Mouse (Mus musculus): Measurements from ENCODE around the gene Pygo1. TPM values are rescaled to one million over a fixed set of nuclear protein-coding genes. Genes with fewer than 3 reads are reported as not detected.

Gene Pygo1
- polyA plus RNA-seq, 1 experiment = 2.0 TPM

- 2% methylated on average over 43 of the region's 43 CpGs for WGBS
- peak; percentile 79 for DNase-seq
- TF ChIP-seq CTCF (IDR thresholded peaks at IDR 0.05; ENCODE audit: insufficient read depth, low read length) (no peak), POLR2A (IDR thresholded peaks at IDR 0.05; ENCODE audit: borderline replicate concordance, extremely low read depth, low read depth, low read length) (peak; percentile 56; the same call in 1 of the 2 replicates)
- no peaks in the 10 kb centered on the region for H3K4me1 ChIP-seq (ENCODE audit: control insufficient read depth, insufficient read depth, low read length)
- H3K4me3 ChIP-seq (replicated peaks; ENCODE audit: extremely low read depth, low read depth, low read length) = peak within 1 kb of the TSS; percentile 80
These were observed 33.3 kb downstream of the Pygo1 start, which contains the start of the genes Dyx1c1 and Gm44503 for GRCm38 (mm10) chr9:72958521-72959450. Gene Dyx1c1, plus strand, starts transcription at chr9:72958785. Gene Gm44503, plus strand, starts transcription at chr9:72958852.

GRCm38 (mm10) chr9:72961346-72961745 is 35.9 kb downstream of the Pygo1 start:
- TF ChIP-seq CTCF (IDR thresholded peaks at IDR 0.05; ENCODE audit: insufficient read depth, low read length) (no peak), POLR2A (IDR thresholded peaks at IDR 0.05; ENCODE audit: borderline replicate concordance, extremely low read depth, low read depth, low read length) (no peak)
- DNase-seq = no peak
- WGBS = 60% methylated on average over 8 of the region's 8 CpGs
- no peaks in the 10 kb centered on the region for H3K4me1 ChIP-seq (ENCODE audit: control insufficient read depth, insufficient read depth, low read length)
- no peak overlapping the region for H3K4me3 ChIP-seq (replicated peaks; ENCODE audit: extremely low read depth, low read depth, low read length)

- TF ChIP-seq CTCF (IDR thresholded peaks at IDR 0.05; ENCODE audit: insufficient read depth, low read length) = no peak
- TF ChIP-seq POLR2A (IDR thresholded peaks at IDR 0.05; ENCODE audit: borderline replicate concordance, extremely low read depth, low read depth, low read length) = no peak
- DNase-seq = no peak
- WGBS = 70% methylated on average over 15 of the region's 15 CpGs
- no peak overlapping the region for H3K4me3 ChIP-seq (replicated peaks; ENCODE audit: extremely low read depth, low read depth, low read length)
- H3K4me1 ChIP-seq (ENCODE audit: control insufficient read depth, insufficient read depth, low read length) = no peaks in the 10 kb centered on the region
These were observed 36.5 kb downstream of the Pygo1 start for GRCm38 (mm10) chr9:72961959-72962358.

GRCm38 (mm10) chr9:72968349-72969061 is 43.1 kb downstream of the Pygo1 start:
- H3K4me3 ChIP-seq (replicated peaks; ENCODE audit: extremely low read depth, low read depth, low read length) = peak overlapping the region; percentile 33
- WGBS = 17% methylated on average over 11 of the region's 11 CpGs
- peak; percentile 45 for DNase-seq
- peak; percentile 71 for TF ChIP-seq CTCF (IDR thresholded peaks at IDR 0.05; ENCODE audit: insufficient read depth, low read length)
- TF ChIP-seq POLR2A (IDR thresholded peaks at IDR 0.05; ENCODE audit: borderline replicate concordance, extremely low read depth, low read depth, low read length) = no peak
- H3K4me1 ChIP-seq (ENCODE audit: control insufficient read depth, insufficient read depth, low read length) = peaks cover 2% of the 10 kb centered on the region

GRCm38 (mm10) chr9:72969874-72970273 is 44.4 kb downstream of the Pygo1 start:
- Histone ChIP-seq H3K4me3 (replicated peaks; ENCODE audit: extremely low read depth, low read depth, low read length) (no peak overlapping the region), H3K4me1 (ENCODE audit: control insufficient read depth, insufficient read depth, low read length) (peaks cover 2% of the 10 kb centered on the region)
- TF ChIP-seq CTCF (IDR thresholded peaks at IDR 0.05; ENCODE audit: insufficient read depth, low read length) (no peak), POLR2A (IDR thresholded peaks at IDR 0.05; ENCODE audit: borderline replicate concordance, extremely low read depth, low read depth, low read length) (no peak)
- no peak for DNase-seq
- 48% methylated on average over 7 of the region's 7 CpGs for WGBS

- H3K4me1 ChIP-seq (ENCODE audit: control insufficient read depth, insufficient read depth, low read length) = peaks cover 2% of the 10 kb centered on the region
- 82% methylated on average over 5 of the region's 5 CpGs for WGBS
- no peak for TF ChIP-seq CTCF (IDR thresholded peaks at IDR 0.05; ENCODE audit: insufficient read depth, low read length)
- no peak for TF ChIP-seq POLR2A (IDR thresholded peaks at IDR 0.05; ENCODE audit: borderline replicate concordance, extremely low read depth, low read depth, low read length)
- no peak for DNase-seq
- no peak overlapping the region for H3K4me3 ChIP-seq (replicated peaks; ENCODE audit: extremely low read depth, low read depth, low read length)
These were observed 47.0 kb downstream of the Pygo1 start for GRCm38 (mm10) chr9:72972435-72972834.

GRCm38 (mm10) chr9:72972984-72973383 is 47.5 kb downstream of the Pygo1 start:
- TF ChIP-seq POLR2A (IDR thresholded peaks at IDR 0.05; ENCODE audit: borderline replicate concordance, extremely low read depth, low read depth, low read length) (no peak), CTCF (IDR thresholded peaks at IDR 0.05; ENCODE audit: insufficient read depth, low read length) (no peak)
- H3K4me1 ChIP-seq (ENCODE audit: control insufficient read depth, insufficient read depth, low read length) = peaks cover 2% of the 10 kb centered on the region
- no peak for DNase-seq
- H3K4me3 ChIP-seq (replicated peaks; ENCODE audit: extremely low read depth, low read depth, low read length) = no peak overlapping the region

GRCm38 (mm10) chr9:72974734-72975133 is 49.3 kb downstream of the Pygo1 start:
- 83% methylated on average over 5 of the region's 5 CpGs for WGBS
- no peaks in the 10 kb centered on the region; the same call in 1 of the 2 replicates for H3K4me1 ChIP-seq (ENCODE audit: control insufficient read depth, insufficient read depth, low read length)
- TF ChIP-seq CTCF (IDR thresholded peaks at IDR 0.05; ENCODE audit: insufficient read depth, low read length) (no peak), POLR2A (IDR thresholded peaks at IDR 0.05; ENCODE audit: borderline replicate concordance, extremely low read depth, low read depth, low read length) (no peak)
- no peak overlapping the region for H3K4me3 ChIP-seq (replicated peaks; ENCODE audit: extremely low read depth, low read depth, low read length)
- no peak for DNase-seq

- no peak for DNase-seq
- no peaks in the 10 kb centered on the region; the same call in 1 of the 2 replicates for H3K4me1 ChIP-seq (ENCODE audit: control insufficient read depth, insufficient read depth, low read length)
- no peak for TF ChIP-seq CTCF (IDR thresholded peaks at IDR 0.05; ENCODE audit: insufficient read depth, low read length)
- TF ChIP-seq POLR2A (IDR thresholded peaks at IDR 0.05; ENCODE audit: borderline replicate concordance, extremely low read depth, low read depth, low read length) = no peak
- H3K4me3 ChIP-seq (replicated peaks; ENCODE audit: extremely low read depth, low read depth, low read length) = no peak overlapping the region
- WGBS = 84% methylated on average over 1 of the region's 1 CpGs
These were observed 49.8 kb downstream of the Pygo1 start for GRCm38 (mm10) chr9:72975242-72975641.

All from lung, adult 2 months (tissue).